Mouse (Mus musculus) testis, adult 2 months (tissue): ENCODE measurements at regions not wholly inside any gene's neighbourhood (a gene's known extent, or its start where the extent isn't known, plus 50 kb on each side); places are given as distances from the start of the nearest gene placed in this dataset.

Source experiments
- CTCF ChIP-seq: fragments of 200-500 bp; IDR thresholded peaks from 2 replicates; pipeline ENCODE4 v1.5.1; 2012; ENCODE audit warnings: low read depth, mild to moderate bottlenecking, inconsistent platforms, low read length, moderate library complexity; ENCODE audit not compliant: control insufficient read depth, insufficient read depth, insufficient replicate concordance
- POLR2A ChIP-seq: fragments of 200-500 bp; IDR thresholded peaks from 2 replicates; pipeline ENCODE4 v1.6.1; 2012; ENCODE audit warnings: low read depth, mild to moderate bottlenecking, inconsistent platforms, low read length, moderate library complexity; ENCODE audit not compliant: control insufficient read depth

GRCm38 (mm10) chr15:29255152-29255551 is 917.2 kb upstream of the Ctnnd2 start:
- TF ChIP-seq CTCF (no peak), POLR2A (no peak)
